Mouse (Mus musculus): Measurements from ENCODE around the gene Syngr1. TPM values are rescaled to one million over a fixed set of nuclear protein-coding genes. Genes with fewer than 3 reads are reported as not detected.

The Syngr1 gene
- polyA plus RNA-seq, 1 experiment = 94.8 TPM

DNA sequence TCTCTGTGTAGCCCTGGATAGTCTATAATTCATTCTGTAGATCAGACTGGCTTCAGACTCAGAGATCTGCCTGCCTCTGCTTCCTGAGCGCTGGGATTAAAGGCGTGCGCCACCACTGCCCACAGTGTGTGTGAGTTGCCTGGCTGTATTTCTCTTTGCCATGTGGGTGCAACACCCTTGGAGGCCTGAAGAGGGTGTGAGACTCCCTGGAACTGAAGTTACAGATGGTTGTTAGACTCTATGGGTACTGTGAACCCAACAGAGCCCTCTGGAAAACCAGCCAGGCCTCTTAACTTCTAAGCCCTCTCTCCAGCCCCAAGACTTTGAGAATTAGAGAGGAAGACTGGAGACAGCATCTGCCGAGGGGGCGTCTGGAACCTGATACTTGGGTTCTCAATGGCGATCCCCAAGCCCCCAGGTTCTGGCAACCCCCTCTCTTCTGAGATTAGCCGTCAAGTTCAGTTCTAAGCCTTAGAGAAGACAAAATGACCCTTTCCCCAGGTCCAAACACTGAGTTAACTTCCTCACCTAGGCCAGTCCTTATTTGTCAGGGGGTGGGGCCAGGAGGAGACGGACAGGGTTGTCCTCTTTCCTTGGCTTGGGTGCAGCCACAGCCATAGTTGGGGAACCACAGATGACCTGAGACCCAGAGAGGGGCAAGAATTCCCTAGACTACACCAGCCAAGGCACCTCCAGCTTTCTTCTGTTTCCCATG is 30.6 kb upstream of the Syngr1 start:
- H3K27me3 ChIP-seq (replicated peaks; ENCODE audit: control insufficient read depth, insufficient read depth, low read length) = no peaks in the 10 kb centered on the region
- H3K36me3 ChIP-seq (ENCODE audit: control insufficient read depth, insufficient read depth, low read length) = no peaks in the 10 kb centered on the region
- peaks cover 8% of the 10 kb centered on the region; the same call in 1 of the 2 replicates for H3K4me1 ChIP-seq (ENCODE audit: control insufficient read depth, insufficient read depth, low read length)
- 83% methylated on average over 8 of the region's 8 CpGs for WGBS
- TF ChIP-seq POLR2A (IDR thresholded peaks at IDR 0.05; ENCODE audit: low read depth, low read length) (no peak), CTCF (conservative IDR thresholded peaks at IDR 0.05; ENCODE audit: insufficient read depth, insufficient read length, low read depth, low read length) (no peak)
- peak overlapping the region; percentile 61 for H3K27ac ChIP-seq (ENCODE audit: insufficient read depth, low read depth, low read length)
- peak; percentile 65 for DNase-seq
- no peak overlapping the region for H3K4me3 ChIP-seq (ENCODE audit: insufficient read depth, low read depth, low read length)

DNA sequence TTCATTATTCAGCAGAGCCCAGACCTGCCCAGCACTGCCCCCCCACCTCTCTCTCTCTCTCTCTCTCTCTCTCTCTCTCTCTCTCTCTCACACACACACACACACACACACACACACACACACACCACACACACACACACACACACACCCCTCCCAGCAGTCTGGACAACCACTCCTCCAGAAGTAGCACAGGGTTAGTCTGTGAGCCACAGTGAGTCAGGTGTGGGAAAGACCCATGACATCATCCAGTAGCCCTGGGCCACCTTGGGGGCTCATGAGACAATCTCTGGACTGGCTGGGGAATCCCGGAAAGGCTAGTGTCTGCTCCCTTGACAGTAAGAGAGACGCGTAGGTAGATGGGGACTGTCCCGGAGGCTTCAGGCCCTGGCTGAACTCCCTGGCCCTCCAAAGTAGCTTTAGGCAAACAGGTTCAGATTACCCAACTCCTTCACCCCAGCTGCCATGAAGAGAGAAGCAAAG is 30.0 kb upstream of the Syngr1 start:
- Histone ChIP-seq H3K27me3 (replicated peaks; ENCODE audit: control insufficient read depth, insufficient read depth, low read length) (no peaks in the 10 kb centered on the region), H3K36me3 (ENCODE audit: control insufficient read depth, insufficient read depth, low read length) (no peaks in the 10 kb centered on the region), H3K27ac (ENCODE audit: insufficient read depth, low read depth, low read length) (peak overlapping the region; percentile 61; the same call in 1 of the 2 replicates), H3K4me1 (ENCODE audit: control insufficient read depth, insufficient read depth, low read length) (peaks cover 8% of the 10 kb centered on the region; the same call in 1 of the 2 replicates), H3K4me3 (ENCODE audit: insufficient read depth, low read depth, low read length) (no peak overlapping the region)
- 75% methylated on average over 4 of the region's 4 CpGs for WGBS
- DNase-seq = no peak
- TF ChIP-seq CTCF (conservative IDR thresholded peaks at IDR 0.05; ENCODE audit: insufficient read depth, insufficient read length, low read depth, low read length) = no peak
- no peak for TF ChIP-seq POLR2A (IDR thresholded peaks at IDR 0.05; ENCODE audit: low read depth, low read length)

DNA sequence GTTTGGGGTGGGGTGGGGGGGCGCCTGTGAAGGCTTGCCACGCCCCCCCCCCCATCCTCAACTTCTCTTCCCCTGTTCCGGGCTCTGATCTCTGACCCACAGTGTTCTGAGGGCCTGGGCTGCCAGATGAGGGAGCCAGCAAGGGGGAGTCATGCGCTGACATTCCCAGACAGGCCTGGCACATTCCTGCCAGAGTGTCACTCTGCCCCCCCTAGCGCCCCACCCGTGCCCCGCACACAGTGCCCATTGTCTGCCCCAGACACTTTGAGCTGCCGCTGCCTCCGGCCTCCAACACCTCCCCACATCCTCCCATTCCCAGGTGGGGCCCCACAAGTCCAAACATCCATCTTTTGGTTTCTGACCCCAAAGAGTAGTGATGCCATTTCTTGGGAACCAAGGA is 28.8 kb upstream of the Syngr1 start:
- no peaks in the 10 kb centered on the region for H3K36me3 ChIP-seq (ENCODE audit: control insufficient read depth, insufficient read depth, low read length)
- H3K4me1 ChIP-seq (ENCODE audit: control insufficient read depth, insufficient read depth, low read length) = peaks cover 8% of the 10 kb centered on the region; the same call in 1 of the 2 replicates
- 68% methylated on average over 7 of the region's 9 CpGs for WGBS
- H3K27me3 ChIP-seq (replicated peaks; ENCODE audit: control insufficient read depth, insufficient read depth, low read length) = no peaks in the 10 kb centered on the region
- DNase-seq = no peak
- TF ChIP-seq CTCF (conservative IDR thresholded peaks at IDR 0.05; ENCODE audit: insufficient read depth, insufficient read length, low read depth, low read length) (no peak), POLR2A (IDR thresholded peaks at IDR 0.05; ENCODE audit: low read depth, low read length) (no peak)
- H3K27ac ChIP-seq (ENCODE audit: insufficient read depth, low read depth, low read length) = no peak overlapping the region
- no peak overlapping the region for H3K4me3 ChIP-seq (ENCODE audit: insufficient read depth, low read depth, low read length)

DNA sequence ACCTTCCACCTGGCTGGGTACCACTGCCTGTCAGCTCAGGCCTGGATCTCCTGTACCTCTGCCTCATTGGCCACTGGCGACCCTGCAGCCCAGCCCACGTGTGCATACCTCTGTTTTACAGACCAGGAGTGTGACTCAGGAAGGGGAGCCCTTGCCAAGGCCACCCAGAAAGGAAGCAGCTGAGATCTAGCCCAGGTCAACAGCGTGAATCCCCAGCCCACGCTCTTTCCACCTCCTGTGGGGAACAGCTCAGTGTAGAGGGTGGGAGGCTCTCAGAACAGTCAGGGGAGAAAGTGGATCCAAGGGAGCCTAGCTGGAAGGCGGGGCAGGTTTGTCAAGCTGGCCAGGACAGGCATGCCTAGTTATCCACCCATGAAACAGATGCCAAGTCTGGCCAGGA is 28.3 kb upstream of the Syngr1 start:
- Histone ChIP-seq H3K27me3 (replicated peaks; ENCODE audit: control insufficient read depth, insufficient read depth, low read length) (no peaks in the 10 kb centered on the region), H3K27ac (ENCODE audit: insufficient read depth, low read depth, low read length) (no peak overlapping the region), H3K4me3 (ENCODE audit: insufficient read depth, low read depth, low read length) (no peak overlapping the region), H3K4me1 (ENCODE audit: control insufficient read depth, insufficient read depth, low read length) (peaks cover 8% of the 10 kb centered on the region; the same call in 1 of the 2 replicates), H3K36me3 (ENCODE audit: control insufficient read depth, insufficient read depth, low read length) (no peaks in the 10 kb centered on the region)
- 51% methylated on average over 5 of the region's 5 CpGs for WGBS
- DNase-seq = no peak
- TF ChIP-seq CTCF (conservative IDR thresholded peaks at IDR 0.05; ENCODE audit: insufficient read depth, insufficient read length, low read depth, low read length) = no peak
- TF ChIP-seq POLR2A (IDR thresholded peaks at IDR 0.05; ENCODE audit: low read depth, low read length) = no peak

DNA sequence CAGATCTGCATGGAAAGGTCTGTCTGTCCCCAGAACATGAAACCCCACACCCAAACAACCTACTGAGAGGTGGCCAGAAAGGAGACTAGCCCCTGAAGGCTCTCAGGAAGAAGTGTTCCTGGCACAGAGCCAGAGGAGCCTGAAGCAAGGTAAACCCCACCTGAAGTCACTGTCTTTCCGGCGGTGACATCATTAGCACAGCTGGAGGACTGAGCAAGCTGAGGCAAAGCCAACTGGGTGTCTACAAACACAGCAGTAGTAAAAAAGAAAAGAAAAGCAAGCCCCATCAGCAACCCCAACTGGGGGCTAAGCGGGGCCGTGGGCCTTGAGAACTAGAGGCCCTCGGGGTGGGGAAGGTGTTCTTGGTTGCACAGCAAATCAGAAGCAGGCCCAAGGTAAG is 26.2 kb upstream of the Syngr1 start:
- Histone ChIP-seq H3K27ac (ENCODE audit: insufficient read depth, low read depth, low read length) (no peak overlapping the region), H3K36me3 (ENCODE audit: control insufficient read depth, insufficient read depth, low read length) (no peaks in the 10 kb centered on the region), H3K4me3 (ENCODE audit: insufficient read depth, low read depth, low read length) (no peak overlapping the region), H3K4me1 (ENCODE audit: control insufficient read depth, insufficient read depth, low read length) (peaks cover 6% of the 10 kb centered on the region; the same call in 1 of the 2 replicates), H3K27me3 (replicated peaks; ENCODE audit: control insufficient read depth, insufficient read depth, low read length) (no peaks in the 10 kb centered on the region)
- no peak for TF ChIP-seq POLR2A (IDR thresholded peaks at IDR 0.05; ENCODE audit: low read depth, low read length)
- no peak for TF ChIP-seq CTCF (conservative IDR thresholded peaks at IDR 0.05; ENCODE audit: insufficient read depth, insufficient read length, low read depth, low read length)
- 82% methylated on average over 5 of the region's 5 CpGs for WGBS
- no peak for DNase-seq

DNA sequence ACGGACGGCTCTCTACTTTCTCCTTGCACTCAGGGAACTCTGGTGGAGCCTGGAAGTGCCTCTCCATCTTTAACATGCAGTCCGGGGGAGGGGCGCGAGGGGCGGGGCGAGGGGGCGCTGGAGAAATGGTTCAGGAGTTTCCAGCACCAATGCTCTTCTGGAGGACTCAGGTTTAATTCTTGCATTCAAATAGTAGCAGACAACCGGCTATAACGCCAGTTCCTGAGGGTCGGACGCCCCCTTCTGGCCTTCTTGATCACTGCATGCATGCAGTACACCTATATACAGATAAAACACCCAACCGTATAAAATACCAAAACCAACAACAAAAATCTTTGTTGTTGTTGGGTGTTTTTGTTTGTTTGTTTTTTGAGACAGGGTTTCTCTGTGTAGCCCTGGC is 25.7 kb upstream of the Syngr1 start:
- no peak overlapping the region for H3K4me3 ChIP-seq (ENCODE audit: insufficient read depth, low read depth, low read length)
- 25% methylated on average over 13 of the region's 13 CpGs for WGBS
- TF ChIP-seq POLR2A (IDR thresholded peaks at IDR 0.05; ENCODE audit: low read depth, low read length) (no peak), CTCF (conservative IDR thresholded peaks at IDR 0.05; ENCODE audit: insufficient read depth, insufficient read length, low read depth, low read length) (peak; percentile 58)
- peaks cover 3% of the 10 kb centered on the region; the same call in 1 of the 2 replicates for H3K4me1 ChIP-seq (ENCODE audit: control insufficient read depth, insufficient read depth, low read length)
- peak; percentile 51 for DNase-seq
- H3K27me3 ChIP-seq (replicated peaks; ENCODE audit: control insufficient read depth, insufficient read depth, low read length) = no peaks in the 10 kb centered on the region
- H3K36me3 ChIP-seq (ENCODE audit: control insufficient read depth, insufficient read depth, low read length) = no peaks in the 10 kb centered on the region
- H3K27ac ChIP-seq (ENCODE audit: insufficient read depth, low read depth, low read length) = no peak overlapping the region

DNA sequence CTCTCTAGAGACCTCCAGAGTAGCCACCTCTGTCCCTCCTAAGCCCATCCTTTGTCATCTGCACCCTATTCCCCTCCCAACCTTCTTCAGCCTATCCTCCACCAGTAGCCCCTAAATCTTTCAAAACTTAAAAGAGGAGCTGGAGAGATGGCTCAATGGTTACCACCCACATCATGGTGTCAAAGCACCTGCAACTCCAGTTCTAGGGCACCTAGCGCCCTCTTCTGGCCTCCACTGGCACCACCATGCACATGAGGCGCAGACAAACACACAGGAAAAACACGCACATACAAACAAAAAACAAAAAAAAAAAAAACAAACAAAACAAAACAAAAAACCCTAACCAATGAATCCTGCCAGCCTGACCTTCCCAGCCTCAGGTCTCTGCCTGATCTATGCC is 24.6 kb upstream of the Syngr1 start:
- no peak overlapping the region for H3K4me3 ChIP-seq (ENCODE audit: insufficient read depth, low read depth, low read length)
- 78% methylated on average over 3 of the region's 3 CpGs for WGBS
- H3K27ac ChIP-seq (ENCODE audit: insufficient read depth, low read depth, low read length) = no peak overlapping the region
- H3K4me1 ChIP-seq (ENCODE audit: control insufficient read depth, insufficient read depth, low read length) = no peaks in the 10 kb centered on the region
- H3K36me3 ChIP-seq (ENCODE audit: control insufficient read depth, insufficient read depth, low read length) = no peaks in the 10 kb centered on the region
- no peaks in the 10 kb centered on the region for H3K27me3 ChIP-seq (replicated peaks; ENCODE audit: control insufficient read depth, insufficient read depth, low read length)
- DNase-seq = peak; percentile 47
- no peak for TF ChIP-seq POLR2A (IDR thresholded peaks at IDR 0.05; ENCODE audit: low read depth, low read length)
- TF ChIP-seq CTCF (conservative IDR thresholded peaks at IDR 0.05; ENCODE audit: insufficient read depth, insufficient read length, low read depth, low read length) = peak; percentile 66
